Mouse (Mus musculus) testis, adult 2 months (tissue): ENCODE results near the gene Epp13.

Experiments used
- CTCF ChIP-seq: fragments of 200-500 bp; IDR thresholded peaks from 2 replicates; pipeline ENCODE4 v1.5.1; 2012; ENCODE audit warnings: low read depth, mild to moderate bottlenecking, inconsistent platforms, low read length, moderate library complexity; ENCODE audit not compliant: control insufficient read depth, insufficient read depth, insufficient replicate concordance
- POLR2A ChIP-seq: fragments of 200-500 bp; IDR thresholded peaks from 2 replicates; pipeline ENCODE4 v1.6.1; 2012; ENCODE audit warnings: low read depth, mild to moderate bottlenecking, inconsistent platforms, low read length, moderate library complexity; ENCODE audit not compliant: control insufficient read depth

GRCm38 (mm10) chr7:6262984-6263383 is 10.5 kb downstream of the Epp13 start:
- TF ChIP-seq POLR2A (no peak), CTCF (no peak)
